ENCODE assay signal across 11 mouse cellular contexts in the genomic region with DNA sequence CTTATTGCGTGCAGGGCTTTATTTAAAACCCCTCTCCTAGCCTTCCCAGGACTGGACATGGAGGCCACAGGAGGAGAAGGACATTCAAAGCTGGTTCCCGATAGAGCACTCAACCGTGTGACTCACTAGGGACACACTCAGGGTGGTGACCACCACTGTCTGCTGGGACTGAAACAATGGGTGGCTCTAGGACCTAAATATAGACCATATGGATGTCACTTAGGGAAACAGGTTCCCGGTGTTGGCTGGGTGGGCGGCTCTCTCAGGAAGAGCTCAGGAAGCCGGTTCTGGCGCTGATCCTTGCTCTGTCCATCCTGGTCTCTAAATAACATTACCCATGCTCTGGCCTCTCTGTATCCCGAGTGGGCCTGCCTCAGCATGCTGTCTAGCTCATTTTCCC.
DNase-seq lines count a peak whose midpoint lies in the region; TF ChIP-seq lines count a peak whose summit lies in the region.
"Had no signal": no experiment of that assay in that cellular context is flagged by ENCODE, and none has a peak within 500 bp of the region (broad histone marks: within the 10 kb centered on the region; RNA-seq: fewer than 3 reads in every experiment).

No protein-coding gene starts in this region.

- H3K4me1 ChIP-seq in lung, adult 2 months (ENCODE audit: control insufficient read depth, insufficient read depth, low read length): peaks cover 19% of the 10 kb centered on the region

- WGBS in lung, adult 2 months: 55% methylated on average over 8 of the region's 8 CpGs

- intact Hi-C loops in left cerebral cortex, adult 2 months (cut with DNase I): no loop called here
- intact Hi-C loops in left cerebral cortex, postnatal 36 days (cut with DNase I): no loop called here

- H3K4me3 ChIP-seq in lung, adult 2 months (replicated peaks; ENCODE audit: extremely low read depth, low read depth, low read length): no peak overlapping the region
- no peak overlapping the region for H3K4me3 ChIP-seq in left cerebral cortex, adult 2 months

- TF ChIP-seq CTCF in lung, adult 2 months (IDR thresholded peaks at IDR 0.05; ENCODE audit: insufficient read depth, low read length): no peak
- TF ChIP-seq CTCF in left cerebral cortex, adult 2 months (IDR thresholded peaks at IDR 0.05): no peak

- TF ChIP-seq POLR2A in lung, adult 2 months (IDR thresholded peaks at IDR 0.05; ENCODE audit: borderline replicate concordance, extremely low read depth, low read depth, low read length): peak; percentile 56; the same call in 1 of the 2 replicates

- H3K27ac ChIP-seq in left cerebral cortex, adult 2 months: no peak overlapping the region

- peak; percentile 4 for DNase-seq in 3T3-L1 (ENCODE audit: low read depth, low spot score)
- peak; percentile 38 to 51 for DNase-seq in adrenal gland, postnatal 36 days
- peak; percentile 50 for DNase-seq in heart, postnatal 4 days
- DNase-seq in lung, adult 2 months: no peak
- DNase-seq in left cerebral cortex, adult 2 months (ENCODE audit: extremely low spot score in 1 of 2, low spot score in 2 of 2): no peak
- no peak for DNase-seq in left cerebral cortex, postnatal 36 days (ENCODE audit: low spot score in 2 of 2)
- DNase-seq in cerebellum, adult 11 months: no peak
- no peak for DNase-seq in layer of hippocampus, adult 11-12 months (ENCODE audit: low spot score)
- DNase-seq: cerebellum, postnatal 14 days; spleen, adult 18-20 months; thymus, postnatal 14 days had no signal

Comparison
In these comparisons a context has a peak if more than half of its experiments do, and no peak if none do; other contexts are left out.
1. DNase-seq: peak in 3T3-L1 (single experiment), adrenal gland, postnatal 36 days (2 of 2) and heart, postnatal 4 days (single experiment); none in lung, adult 2 months (single experiment), left cerebral cortex, adult 2 months (0 of 2), left cerebral cortex, postnatal 36 days (0 of 2), cerebellum, adult 11 months (single experiment) and layer of hippocampus, adult 11-12 months (single experiment).